Mouse (Mus musculus) ZHBTc4 (cell line): Measurements from ENCODE around the gene Gm10139.
"Not testable (repeated sequence)": the region's sequence is repeated elsewhere in the genome, so short reads cannot be mapped to it uniquely, and the experiment has no call there.

Experiments
- DNase-seq: peaks from one replicate; pipeline ENCODE4 v3.0.0-alpha.2; 2011; ENCODE audit warnings: low read depth, low spot score

Gm10139 gene

GRCm38 (mm10) chr13:65512378-65512777 is at the start of gene Gm10139:
Gene Gm10139 (plus strand): TSS chr13:65512678.
- DNase-seq, result not testable (repeated sequence)

GRCm38 (mm10) chr13:65557636-65558035 is 45.2 kb downstream of the Gm10139 start:
- DNase-seq, result peak; percentile 73
